Mouse (Mus musculus): ENCODE results near the gene Cbs. TPM values are rescaled to one million over a fixed set of nuclear protein-coding genes. Genes with fewer than 3 reads are reported as not detected.

Gene Cbs
- 10 to 100 TPM; 61.0 to 66.6 TPM for total RNA-seq (2021)

DNA sequence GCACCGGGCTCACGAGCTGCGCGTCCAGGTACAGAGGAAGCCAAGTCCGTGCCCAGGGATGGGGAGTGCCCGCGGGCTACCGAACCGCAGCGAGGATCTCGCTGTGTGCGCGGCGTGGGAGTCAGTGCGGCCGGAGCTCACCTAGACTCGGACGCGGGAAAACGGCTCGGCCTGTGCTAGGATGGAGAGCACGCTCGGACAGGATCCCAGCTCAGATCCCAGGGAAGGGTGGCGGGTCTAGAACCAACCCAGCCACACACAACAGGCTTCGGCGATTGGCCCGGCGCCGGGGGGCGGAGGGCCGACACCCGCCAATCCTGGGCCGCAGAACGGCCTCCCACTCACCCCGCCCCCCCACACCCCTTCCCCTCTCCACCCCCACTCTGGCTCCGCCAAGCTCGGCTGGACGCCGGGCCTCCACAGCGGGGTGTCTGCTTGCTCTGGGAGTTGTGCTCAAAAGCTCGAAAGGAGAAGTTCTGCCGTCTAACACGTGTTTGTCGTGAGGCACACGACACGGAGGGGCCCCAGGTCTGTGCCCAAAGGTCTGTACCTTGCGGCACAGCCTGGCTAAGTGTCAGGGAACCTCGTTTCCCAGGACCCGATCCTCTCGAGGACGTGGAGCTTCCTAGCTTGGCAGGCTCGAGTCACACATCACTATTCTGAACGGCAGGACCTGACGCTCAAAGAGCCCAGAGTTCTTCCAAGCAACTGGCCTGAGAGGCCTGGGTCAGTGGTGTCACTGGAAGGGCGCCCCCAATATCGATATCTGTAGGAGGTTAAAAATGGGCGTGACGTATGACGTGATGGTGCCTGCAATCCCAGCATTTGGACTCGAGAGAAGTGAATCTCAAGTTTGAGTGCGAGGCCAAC is at the start of gene Cbs:
Gene Cbs (minus strand): TSS at position 297 of the 870 bp plus-strand sequence.
- peak; percentile 69 to 76 for DNase-seq

DNA sequence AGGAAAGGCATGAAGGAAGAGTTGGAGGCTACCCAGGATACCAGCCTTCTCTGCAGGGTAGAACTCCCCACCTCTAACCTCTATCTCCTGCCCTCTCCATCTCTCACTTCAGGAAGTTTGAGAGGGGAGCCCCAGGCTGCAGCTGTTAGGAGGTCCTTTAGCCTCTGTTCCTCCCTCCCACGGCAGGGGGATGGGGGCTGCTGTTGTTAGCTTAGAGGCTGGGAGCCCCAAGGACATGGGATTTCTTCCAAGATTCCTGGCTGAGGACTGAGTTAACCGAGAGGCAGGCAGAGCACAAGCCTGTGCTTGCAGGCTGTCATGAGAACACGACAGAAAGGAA is 49.2 kb upstream of the Cbs start:
- DNase-seq = no peak

DNA sequence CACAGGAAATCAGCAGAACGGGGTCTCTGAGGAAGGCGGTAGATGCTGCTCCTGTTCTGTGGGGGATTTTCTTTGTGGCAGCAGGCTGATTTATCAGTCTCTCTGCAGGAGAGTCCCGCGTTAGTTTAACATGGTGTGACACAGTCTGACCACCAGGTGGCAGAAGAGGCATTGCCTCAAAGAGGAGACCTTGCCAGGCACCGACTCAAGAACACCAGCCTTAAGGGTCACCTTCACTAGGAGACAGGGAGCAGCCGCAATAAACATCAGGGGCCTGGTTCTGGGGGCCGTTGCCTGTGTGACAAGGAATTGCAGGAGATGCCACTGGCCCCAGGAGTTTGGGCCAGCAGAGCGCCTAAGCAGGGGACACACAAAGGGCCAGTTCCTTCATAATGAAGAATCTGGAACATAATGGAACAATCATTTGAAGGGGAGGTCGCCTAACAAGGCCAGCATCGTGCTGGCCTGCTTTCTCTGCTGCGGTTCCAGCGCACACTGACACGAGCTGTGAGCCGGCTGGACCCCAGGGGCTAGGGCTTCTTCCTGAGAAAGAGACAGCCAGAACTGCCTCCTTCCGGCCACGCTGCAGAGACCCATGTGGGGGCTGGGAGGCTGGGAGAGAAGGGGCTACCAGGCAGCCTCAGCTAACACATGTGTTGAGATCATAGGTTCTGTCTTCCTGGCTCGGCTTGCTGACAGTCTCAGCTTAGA is 48.6 kb upstream of the Cbs start:
- DNase-seq = peak; percentile 66 to 75

DNA sequence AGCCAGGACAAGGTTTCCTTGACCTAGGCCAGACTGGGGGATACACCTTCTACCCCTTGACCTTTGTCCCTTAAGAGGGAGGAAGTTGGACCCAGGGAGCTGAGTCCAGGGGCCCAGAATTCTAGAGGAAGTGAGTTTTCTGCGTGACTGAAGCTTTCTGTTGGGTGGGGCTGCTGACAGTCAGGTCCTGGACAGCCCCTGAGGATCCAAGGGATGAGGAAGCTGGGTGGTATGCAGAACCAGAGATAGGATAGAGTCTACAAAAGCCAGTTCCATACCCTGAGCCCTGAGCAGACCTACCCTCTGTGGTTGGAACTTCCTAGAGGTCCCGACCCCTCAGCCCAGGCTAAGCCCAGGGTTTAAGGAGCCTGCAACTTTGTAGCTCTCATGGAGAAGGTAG is 43.4 kb upstream of the Cbs start:
- DNase-seq = no peak

DNA sequence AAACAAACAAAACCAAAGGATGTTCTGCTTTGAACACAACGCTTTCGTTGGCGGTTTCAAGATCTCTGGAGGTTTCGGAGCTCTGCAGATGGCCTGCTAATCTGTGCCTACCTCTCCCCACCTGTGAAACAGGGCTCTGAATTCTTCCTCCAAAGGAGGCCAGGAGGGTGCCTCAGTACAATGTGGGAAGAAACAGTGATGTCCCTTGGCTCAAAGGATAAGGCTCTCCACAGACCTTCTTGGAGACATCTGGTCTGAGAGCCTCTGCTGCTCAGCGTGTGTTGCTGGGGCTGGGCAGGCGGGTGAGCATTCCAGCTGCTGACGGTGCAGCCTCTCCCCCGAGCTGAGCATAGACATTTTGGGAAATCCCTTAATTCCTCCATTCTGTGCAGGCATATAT is 40.5 kb upstream of the Cbs start, which contains the start of gene Cryaa:
Gene Cryaa (plus strand): TSS at position 301 of the 400 bp plus-strand sequence.
- no peak for DNase-seq

DNA sequence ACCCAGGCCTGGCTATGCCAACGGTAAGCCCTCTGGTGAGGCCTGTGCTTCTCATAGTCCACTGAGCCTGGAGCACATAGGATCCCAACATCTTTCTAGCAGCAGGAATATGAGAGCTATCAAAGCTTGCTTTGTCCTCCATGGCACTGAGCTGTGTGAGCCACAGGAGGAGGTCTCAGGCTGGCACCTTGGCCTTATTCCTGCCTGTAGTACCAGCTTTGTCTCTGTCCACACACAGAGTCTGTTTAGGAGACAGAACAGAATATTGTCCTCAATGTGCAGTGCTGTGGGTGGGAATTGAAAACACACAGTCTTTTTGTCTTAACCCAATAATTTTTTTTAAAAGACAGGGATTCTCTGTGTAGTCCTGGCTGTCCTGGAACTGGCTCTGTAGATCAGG is 37.4 kb upstream of the Cbs start:
- DNase-seq = no peak

DNA sequence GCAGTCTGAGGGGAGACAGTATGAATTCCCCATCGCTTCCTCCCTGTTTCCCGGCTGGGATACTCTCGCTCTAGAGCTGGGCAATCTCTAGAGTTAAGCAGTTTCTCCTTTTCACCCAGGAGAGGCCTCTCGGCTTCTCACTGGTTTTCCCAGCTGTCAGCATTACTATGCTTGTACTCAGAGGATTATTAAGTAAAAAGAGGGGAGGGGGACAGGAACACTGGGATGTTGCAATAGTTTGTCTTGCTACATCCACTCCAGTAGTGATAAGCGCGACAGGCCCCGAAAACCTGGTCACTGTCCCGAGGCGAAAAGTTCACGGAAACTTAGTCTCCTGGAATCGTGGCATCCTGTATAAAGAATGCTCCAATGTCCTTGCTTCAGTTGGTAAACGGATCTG is 35.2 kb upstream of the Cbs start:
- DNase-seq = no peak

DNA sequence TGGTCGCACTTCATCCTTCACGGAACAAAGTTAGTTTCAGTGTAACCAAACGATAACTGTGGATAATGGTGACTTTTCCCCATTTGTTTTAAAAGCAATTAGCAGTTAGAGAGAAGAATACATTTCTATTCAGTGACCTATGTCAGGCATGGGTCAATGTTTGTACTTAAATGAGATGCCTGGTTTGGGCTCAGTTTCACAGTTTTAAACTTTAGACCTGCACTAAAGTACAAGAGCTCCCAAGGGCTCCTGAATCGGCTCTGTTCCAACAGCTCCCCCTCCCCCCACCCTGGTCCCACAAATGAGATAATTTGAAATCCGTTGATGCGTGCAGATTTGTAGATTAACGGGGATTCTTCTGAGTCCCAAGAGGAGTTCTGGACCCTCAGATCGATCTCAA is 34.7 kb upstream of the Cbs start:
- no peak for DNase-seq

DNA sequence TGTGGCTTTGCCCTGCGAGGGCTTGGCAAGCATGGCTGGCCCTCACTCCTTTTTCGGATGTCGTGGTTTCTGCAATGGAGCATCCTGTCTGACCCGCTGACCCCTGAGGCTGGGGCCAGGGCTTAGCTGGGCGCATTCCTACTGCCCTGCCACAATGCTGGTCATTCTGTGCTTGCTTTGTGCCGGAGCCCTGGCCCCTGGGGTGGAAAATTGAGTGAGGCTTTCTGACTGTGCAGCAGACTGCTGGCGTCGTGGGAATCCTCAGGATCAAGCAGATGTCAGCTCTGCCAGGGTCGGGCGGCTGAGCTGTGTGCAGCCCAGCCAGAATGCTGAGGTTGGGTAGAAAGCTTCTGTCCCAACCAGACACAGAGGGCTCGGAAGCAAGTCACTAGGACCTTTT is 33.1 kb upstream of the Cbs start:
- DNase-seq = no peak

DNA sequence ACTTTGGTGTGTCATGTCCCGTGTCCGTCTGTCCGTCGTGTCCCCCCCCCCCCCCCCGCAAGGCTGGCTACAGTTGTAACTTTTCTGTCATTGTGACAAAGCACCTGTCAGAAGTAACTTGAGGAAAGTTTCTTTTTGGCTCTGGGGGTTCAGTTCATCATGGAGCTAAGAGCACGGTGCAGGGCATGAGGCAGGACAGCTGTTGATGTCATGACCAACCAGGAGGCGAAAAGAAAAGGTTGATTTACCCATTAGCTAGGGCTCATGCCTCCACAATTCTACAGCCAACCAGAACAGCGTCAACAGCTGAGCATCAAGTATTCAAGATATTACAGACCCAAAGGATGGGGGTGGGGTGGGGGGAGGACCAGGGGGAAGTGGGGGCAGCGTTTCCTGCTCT is 31.3 kb upstream of the Cbs start:
- no peak for DNase-seq

DNA sequence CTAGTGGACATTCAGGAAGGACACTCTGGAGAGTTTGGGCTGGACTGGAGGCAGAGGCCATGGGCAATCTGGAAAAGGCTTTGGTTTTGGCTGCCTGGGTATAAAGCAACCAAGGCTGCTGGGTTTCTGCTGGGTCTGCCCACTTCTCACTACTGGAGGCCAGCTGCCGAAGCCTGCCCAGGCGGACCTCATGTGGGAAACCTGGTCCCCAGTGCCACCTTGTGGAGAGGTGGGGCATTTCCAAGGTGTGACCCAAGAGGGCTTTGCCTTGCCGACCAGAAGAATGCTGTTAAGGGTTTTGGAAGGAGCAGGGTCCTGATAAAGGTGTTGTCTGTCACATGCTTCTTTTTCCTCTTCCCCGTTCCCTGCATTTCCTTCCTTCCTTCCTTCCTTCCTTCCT is 27.7 kb upstream of the Cbs start:
- peak; percentile 70 to 76 for DNase-seq

DNA sequence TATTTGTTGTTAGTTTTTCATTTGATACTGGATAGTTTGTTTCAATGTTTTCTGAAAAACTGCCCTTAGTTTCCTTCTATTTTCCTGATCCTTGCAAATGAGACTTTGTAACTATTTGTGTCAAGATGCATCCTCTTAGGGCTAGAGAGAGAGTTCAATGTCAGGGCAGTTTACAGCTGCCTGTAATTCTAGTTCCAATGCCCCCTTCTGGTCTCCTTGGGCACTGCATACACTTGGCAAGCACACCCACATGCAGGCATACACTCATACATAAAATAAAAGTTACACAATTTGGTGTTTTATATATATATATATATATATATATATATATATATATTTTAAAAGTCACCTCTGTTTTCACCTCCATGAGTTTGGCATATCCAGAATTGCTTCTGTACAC is 25.8 kb upstream of the Cbs start:
- DNase-seq = no peak

DNA sequence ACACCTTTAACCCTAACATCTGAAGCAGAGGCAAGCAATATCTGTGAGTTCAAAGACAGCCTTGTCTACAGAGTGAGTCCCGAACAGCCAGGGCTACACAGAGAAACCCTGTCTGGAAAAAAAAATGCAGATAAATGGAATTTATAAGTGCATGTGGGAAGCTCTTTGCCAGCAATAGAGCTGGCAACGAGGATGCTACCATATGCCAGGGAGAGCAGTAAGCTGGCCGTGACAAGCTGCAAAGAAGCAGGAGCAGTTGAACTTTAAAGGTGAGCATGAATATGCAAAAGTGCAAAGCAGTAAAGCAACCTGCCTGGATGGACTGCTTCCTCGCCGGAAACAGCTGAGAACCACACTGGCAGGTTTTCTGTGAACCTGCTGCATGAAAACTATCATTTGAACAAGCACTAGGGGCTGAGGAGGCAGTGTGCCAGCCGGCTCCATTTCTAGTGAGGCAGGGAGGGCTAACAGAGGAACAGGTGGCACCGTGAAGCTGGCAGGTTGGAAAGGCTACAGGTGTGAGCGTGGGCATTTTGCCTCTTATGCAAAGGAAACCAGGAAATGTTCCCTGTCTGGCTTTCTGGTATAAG is 23.7 kb upstream of the Cbs start:
- peak; percentile 76 to 80 for DNase-seq

DNA sequence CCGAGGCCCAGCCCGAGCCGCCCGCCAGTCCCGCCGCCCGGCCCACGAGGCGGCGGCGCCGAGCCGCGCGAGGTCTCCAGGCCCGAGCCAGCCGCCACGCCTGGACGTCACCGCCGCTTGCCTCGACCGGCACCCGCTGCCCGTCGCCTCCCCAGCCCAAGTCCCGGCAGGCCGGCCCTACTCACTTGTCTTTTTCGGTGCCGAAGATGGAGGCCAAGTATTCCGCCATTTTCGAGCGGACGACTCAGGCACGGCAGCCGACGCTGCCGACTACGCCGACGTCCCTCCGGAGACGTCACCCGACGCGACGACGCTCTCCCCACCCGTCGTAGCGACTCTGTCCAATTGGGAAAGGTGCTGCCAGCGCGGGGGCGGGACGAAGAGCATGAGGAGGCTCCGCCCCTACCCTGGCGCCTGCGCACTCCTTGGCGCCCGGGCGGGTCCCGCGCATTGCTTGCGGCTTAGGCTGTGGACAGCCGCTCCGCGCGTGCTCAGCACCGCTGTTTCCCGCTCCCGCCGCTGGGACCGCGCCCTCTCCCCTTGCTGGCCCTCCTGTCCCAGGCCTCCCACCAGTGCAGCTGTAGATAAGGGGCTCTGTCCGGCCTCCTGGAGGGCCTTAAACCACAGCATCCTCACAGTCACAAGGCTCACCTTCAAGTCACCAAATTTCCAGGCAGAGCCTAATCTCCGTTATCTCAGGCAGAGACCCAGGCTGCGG is 21.6 kb upstream of the Cbs start, which contains the start of gene U2af1:
Gene U2af1 (minus strand): TSS at position 425 of the 718 bp plus-strand sequence.
- DNase-seq = peak; percentile 97 to 98

DNA sequence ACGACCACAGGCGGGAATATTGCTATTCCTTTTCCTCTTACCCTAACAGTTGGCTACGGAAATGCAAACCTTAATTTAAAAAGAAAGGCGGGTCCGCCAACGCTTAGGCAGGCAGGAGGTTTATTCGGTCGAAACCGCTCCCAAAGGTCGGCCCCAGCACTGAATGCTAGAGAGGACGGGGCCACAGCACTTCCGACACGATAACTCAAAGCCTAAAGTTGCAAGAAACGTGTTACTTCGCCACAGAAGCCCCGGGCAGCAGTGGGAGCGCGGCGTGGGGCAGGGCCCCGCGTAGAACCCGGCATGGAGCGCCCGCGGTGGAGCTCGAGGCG is 21.1 kb upstream of the Cbs start:
- no peak for DNase-seq

DNA sequence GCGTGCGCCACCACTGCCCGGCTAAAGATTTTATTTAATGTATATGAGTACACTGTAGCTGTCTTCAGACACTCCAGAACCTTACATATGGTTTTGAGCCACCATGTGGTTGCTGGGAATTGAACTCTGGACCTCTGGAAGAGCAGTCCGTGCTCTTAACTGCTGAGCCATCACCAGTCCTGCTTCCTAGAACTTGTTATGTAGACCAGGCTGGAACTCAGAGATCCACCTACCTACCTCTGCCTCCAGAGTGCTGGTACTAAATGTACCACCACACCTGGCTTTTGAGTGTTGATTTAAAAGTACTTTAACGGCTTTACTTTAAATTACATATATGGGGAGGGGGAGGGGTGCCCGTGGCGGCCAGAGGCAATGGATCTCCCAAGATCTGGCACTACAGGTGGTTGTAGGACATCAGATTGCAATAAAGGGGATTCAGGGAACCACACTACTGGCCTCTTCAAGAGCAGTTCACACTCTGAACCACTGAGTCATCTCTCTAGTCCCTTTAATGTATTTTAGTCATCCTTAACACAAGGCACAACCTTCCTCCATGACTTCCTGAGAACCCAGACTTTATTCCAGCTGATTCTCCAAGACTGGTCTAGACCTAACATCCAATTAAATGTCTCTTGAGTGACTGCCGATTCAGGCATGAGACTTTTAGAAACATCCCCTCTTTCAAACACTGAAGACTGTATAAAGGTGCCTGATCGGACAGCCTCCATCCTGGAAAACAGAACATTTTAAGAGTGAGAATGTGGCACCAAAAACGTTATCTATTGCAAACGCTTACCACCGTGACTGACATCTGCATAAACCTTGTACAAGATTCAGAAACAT is 20.3 kb upstream of the Cbs start:
- DNase-seq = no peak

DNA sequence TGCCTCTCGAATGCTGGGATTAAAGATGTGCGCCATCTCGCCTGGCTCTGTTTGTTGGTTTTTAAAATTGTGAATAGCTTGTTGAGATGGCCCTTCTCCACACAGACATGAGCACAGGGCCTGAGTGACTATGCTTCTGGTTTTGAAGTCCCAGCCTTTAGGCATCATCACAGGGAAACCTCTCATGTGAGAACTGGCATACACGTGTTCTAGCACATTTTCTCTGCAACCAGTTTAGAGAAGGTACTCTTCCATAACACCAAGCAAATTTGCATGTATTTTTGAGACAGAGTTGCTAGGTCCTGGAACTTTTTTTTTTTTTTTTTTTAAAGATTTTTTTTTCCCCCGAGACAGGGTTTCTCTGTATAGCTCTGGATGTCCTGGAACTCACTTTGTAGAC is 19.6 kb upstream of the Cbs start:
- no peak for DNase-seq

DNA sequence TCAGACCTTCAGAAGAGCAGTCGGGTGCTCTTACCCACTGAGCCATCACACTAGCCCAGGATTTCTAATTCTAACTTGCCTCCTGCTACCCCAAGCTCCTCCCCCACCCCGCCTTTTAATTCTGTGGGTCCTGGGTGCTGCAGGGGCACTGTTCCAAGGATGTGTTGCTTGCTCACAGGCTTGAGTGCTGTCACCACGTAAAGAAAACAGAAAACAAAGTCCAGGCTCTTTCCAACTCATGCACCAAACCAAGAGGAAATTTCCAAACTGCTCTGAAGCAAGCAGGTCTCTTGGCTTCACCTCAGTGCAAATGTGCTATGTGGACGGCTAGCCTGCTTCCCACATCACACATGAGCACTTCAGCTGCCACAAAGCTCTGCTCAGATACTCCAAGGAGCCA is 18.3 kb upstream of the Cbs start:
- DNase-seq = no peak

DNA sequence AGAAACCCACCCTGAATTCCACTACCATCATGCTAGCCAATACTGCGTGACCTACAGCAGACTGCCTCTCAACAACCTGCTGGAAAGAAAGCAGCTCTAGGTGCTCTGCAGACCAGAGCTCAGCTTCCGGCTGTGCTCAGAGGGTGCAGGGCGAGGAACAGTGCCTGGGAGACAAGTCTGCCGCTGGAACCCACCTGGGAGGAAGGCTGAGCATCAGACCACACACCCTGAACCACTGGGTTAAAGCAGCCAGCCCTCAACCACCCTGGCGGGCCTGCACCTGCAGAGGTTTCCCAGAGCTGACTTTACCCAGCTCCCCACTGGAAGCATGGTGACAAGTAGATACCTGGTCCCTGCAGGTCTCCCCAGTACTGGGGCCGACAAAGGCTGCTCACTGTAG is 16.2 kb upstream of the Cbs start:
- DNase-seq = no peak

DNA sequence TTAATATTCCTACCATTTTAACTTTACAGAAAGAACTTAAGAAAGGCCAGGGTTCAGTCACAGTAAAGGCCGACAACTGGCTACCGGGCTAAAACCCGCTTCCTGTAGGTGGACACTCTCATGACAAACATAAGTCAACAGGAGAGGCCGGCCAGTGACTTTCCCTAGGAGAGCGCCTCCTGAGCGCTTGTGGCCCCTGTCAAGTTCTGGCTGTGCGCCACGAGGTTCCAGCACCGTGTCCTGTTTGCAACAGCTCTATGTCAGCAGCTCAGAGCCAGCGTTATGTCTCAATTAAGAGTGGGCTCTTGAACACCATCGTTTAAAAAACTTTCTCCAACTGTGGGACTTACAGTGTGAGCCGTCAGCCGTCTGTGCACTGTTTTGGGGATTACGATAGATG is 15.1 kb upstream of the Cbs start:
- no peak for DNase-seq

DNA sequence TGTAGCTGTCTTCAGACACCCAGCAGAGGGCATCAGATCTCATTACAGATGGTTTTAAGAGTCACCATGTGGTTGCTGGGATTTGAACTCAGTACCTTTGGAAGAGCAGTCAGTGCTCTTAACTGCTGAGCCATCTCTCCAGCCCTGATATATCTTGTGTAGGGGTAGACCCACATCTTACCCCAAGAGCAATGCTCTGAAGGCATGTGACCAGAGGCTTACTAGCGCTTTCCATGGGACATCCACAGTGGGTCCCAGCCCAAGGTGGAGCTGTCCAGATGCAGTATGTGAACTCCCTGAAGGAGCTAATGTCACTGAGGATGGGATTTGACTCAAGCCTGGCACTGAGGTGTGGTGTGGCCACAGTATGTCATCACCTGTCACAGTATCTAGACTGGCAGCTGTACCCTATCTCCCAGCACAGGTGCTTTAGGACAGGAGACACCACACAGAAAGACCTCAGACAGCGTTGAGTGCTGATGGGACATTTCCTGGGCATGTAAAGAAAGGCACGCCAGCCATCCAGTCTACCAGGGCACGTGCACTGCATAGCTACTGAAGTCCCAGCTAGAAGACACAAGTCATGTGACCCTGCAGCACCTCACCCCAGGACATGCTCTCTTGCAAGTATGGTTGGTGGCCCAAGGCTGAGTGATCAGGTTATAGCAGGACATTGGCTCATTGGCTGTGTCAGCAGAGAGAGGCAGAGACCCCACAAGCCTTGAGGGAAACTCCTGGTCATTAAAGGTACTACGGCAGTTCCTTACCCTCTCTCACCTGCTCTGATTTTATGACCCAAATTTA is 9.4 kb upstream of the Cbs start:
- DNase-seq = no peak
